Mouse (Mus musculus) ovary, adult 2 months (tissue): ENCODE measurements around the gene Tmem168. TPM values are rescaled to one million over a fixed set of nuclear protein-coding genes. Genes with fewer than 3 reads are reported as not detected.

Source experiments
- polyA plus RNA-seq: library from polyadenylated mRNA; depleted of rRNA; stranded (reverse); fragments of >200 nt; gene quantifications from 2 replicates; pipeline ENCODE4 v1.2.3, GENCODE M21; 2012; rRNA removed

Tmem168 gene
- 5.7 and 13.2 TPM in 2 replicates for polyA plus RNA-seq

GRCm38 (mm10) chr6:13607621-13608493 is at the start of gene Tmem168:
TSS of gene Tmem168 (minus strand) at chr6:13608100.

Other genes with a start within 250 kb of the Tmem168 start
- 1.7 and 2.1 TPM in 2 replicates for gene Bmt2, start 69.9 kb upstream of the Tmem168 start, polyA plus RNA-seq
- 0.33 and 0.34 TPM in 2 replicates for gene Gpr85, start 231.8 kb upstream of the Tmem168 start, polyA plus RNA-seq